Mouse (Mus musculus): ENCODE measurements around the gene Synpr. TPM values are rescaled to one million over a fixed set of nuclear protein-coding genes. Genes with fewer than 3 reads are reported as not detected.
A peak's percentile ranks its signal among the peaks of the same experiment; 100 is the strongest.
"Not testable (repeated sequence)": the region's sequence is repeated elsewhere in the genome, so short reads cannot be mapped to it uniquely, and the experiment has no call there.

Synpr gene
- 100 to 1,000 TPM; 122 to 125 TPM for total RNA-seq (2021)
- long read RNA-seq, transcript Synpr-202 (5 exons, 2,576 nt), result major isoform, 12 of 25 reads
- long read RNA-seq, partial matches to known transcripts, result 4 of 25 reads
- long read RNA-seq, other reads (novel, unspliced or antisense), result 9 of 25 reads

DNA sequence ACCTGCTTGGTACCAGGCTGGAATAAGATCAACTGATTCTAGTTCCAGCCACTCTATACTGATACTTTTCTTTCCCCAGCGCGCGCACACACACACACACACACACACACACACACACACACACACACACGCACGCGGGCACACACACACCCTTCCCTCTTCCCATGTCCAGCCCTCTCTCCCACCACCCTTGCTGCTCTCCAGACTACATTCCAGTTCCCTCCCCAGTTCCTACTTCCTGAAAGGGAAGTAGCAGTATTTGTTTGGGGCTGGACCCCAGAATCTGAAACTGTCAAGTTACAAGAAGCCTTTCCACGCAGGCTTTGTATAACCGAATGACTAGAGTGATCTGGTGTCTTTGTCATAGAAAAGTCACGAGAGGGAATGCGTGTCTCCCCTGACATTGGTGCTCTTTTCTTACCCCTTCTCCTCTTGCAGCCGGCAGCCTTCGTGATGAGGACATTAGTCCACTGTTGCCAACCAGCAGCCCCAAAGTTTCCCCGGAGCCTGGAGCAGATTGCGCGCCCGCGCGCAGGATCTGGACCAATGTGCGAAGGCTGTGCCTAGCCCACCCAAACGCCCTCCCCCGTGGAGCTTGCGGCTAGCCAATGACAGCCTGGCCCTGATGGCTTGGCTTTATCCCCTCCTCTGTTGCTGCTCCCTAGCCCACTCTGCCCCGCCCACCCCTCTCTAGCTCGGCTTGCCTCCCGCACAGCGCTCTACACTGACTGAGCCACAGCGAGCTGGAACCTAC lies at the start of gene Synpr:
TSS of gene Synpr (plus strand) at position 690 of the 754 bp plus-strand sequence.
- peak; percentile 77 to 84 for DNase-seq (ENCODE audit: low spot score in 2 of 2)

DNA sequence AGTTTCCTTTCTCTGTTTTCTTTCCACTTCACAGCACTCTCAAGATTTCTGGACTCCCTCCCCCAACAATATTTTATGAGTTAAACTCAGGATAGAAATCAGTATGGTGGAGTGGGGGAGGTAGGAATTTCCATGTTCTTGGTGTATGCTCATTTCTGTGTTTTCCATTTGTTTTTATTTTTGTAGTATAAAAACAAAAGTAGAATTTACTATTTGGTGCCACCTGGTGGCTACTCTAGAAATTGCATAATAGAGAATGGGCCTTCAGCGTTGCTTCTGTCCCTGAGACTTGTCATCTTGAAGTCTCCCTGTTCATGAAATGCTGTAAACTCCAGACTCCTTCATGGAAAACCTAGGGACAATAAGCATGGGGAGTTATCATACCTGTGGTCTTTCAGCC lies 47.7 kb upstream of the Synpr start:
- DNase-seq (ENCODE audit: low spot score in 2 of 2), result peak; percentile 33 to 43

DNA sequence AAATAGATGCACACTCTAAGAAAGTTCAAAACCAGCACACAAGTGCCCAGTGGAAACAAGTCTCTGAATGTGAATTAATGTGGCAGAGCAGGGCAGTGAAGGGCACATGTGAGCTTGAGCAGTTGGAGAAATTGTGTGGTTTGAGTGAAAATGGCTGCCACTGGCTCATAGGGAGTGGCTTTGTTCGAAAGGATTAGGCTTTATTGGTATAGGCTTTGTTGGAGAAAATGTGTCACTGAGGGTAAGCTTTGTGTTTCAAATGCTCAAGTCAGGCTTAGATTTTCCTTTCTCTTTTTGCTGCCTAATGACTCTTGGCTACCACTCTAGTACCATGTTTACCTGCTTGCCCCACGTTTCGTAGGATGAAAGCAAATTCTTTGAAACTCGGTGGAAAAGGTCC lies 37.1 kb upstream of the Synpr start:
- no peak for DNase-seq (ENCODE audit: low spot score in 2 of 2)

DNA sequence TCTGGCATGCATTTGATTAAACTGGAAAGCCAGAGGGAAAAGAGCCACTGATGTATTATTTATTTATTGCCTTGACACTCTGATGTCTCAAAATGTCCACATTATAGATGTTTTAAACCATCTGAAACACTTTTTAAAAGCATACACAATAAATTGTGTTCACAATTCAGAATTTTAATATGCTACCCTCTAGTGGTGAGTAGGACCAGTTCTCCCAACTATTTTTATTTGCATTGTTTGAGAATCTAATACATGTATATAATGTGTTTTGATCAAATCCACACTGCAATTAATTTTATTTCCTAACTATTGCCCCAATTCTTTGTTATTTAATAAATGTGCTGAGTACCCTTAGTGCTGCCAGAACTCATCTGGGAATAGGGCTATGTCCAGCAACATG lies 35.2 kb upstream of the Synpr start:
- DNase-seq (ENCODE audit: low spot score in 2 of 2), result no peak

DNA sequence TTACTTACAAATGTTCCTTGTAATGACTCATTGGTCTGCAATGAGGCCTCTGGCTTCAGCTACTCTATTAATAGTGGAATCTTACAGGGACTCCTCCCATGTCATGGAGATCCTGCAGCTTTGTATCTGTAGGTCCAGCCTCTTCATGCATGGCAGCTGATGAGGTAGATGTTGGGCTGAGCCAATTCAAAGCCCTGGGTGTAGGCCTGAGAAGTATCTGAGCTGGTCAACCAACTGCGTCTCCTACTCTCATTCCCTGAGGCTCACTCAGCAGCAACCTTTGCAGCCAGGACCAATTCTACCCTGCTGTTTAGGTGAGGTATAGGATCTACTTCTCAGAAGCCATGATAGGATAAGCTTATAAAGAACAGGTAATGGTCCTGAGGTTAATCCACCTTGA lies 32.0 kb upstream of the Synpr start:
- DNase-seq (ENCODE audit: low spot score in 2 of 2), result no peak

DNA sequence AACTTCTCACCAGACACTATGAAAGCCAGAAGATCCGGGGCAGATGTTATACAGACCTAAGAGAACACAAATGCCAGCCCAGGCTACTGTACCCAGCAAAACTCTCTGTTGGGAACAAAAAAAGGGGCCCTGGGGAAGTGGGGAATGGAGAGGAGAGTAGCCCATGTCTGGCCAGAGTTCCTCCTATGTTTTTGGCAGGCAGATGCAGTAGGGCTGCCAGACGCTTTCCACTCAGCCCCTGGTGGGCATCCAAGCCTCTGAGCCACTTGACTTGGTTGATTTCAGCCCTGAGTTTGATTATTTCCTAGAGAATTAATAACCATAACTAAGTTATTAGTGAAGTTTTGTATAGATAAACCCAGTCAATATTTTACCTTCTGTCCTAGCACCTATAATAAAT lies 29.8 kb upstream of the Synpr start:
- not testable (repeated sequence) for DNase-seq (ENCODE audit: low spot score in 2 of 2)

DNA sequence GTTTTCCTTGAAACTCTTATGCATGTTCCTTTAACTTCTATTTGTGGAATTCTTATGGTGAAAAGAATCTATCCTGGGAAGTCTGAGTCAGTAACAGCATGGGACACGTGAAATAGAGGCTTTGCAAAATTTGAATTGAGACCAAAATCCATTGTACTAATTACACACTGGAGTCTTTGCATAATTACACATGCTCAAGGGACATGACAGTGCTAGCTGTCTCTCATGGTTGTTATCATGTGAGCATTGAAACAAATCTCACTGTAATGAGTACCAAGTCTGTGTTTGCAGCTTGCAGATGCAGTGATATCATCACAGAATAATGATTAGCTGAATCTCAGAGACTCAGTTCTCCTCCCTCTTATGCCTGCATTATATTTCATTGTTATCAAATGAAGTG lies 22.2 kb upstream of the Synpr start:
- DNase-seq (ENCODE audit: low spot score in 2 of 2), result no peak

DNA sequence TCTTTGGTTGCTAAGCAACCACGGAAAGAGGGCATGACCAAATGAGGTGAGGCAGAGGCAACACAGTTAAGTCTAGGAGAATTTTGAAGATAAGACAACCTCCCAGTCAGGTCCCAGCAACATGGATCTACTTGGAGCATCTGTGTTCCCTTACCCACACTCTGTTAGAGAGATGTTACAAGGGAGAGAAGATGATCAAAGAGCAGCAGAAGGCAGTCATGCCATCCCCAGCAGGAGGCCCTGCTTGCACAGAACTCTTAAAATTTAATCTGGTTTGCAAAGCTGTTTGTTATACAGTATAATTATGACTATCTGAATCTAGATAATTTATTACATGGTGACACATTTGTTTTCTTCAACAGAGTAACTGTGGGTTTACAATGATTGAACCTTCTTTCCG lies 18.2 kb upstream of the Synpr start:
- DNase-seq (ENCODE audit: low spot score in 2 of 2), result peak in 1 of 2 experiments; percentile 13

DNA sequence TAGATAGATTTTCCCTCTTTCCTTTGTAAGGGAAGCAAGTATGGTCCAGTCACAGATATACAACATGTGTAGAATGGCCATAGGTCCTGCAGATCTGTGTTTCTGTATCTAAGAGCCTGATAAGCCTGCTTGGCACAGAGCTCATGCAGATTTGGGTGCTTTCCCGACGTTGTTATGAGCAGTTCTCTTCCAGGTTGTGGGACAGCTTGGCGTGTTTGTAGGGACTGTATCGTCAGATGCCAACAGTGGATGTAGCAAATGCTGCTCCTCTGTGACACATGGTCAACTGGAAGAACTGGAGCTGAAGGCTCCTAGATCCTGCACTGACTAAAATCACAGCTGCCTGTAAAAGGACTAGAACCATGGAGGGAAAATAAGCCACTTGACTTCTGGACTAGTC lies 17.4 kb upstream of the Synpr start:
- DNase-seq (ENCODE audit: low spot score in 2 of 2), result peak; percentile 48 to 52

DNA sequence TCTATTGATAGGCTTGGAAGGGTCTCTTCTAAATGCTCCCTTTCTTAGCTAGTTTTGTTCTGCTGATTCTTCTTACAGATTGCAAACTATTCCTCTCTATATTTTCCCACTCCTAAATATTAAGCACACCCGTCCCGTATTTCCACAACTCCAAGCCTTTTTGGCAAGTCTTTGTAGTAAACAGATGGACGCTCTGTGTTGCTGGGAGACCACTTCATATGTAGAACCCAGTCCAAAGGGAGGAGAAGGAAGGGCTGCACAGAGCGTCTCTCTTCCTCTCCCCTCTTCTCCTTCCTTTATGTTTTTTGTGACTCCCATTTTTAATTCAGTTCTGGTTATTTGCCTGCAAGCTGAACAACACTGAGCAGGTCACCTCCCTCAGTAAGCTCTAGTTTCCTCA lies 1.4 kb upstream of the Synpr start:
- DNase-seq (ENCODE audit: low spot score in 2 of 2), result no peak

DNA sequence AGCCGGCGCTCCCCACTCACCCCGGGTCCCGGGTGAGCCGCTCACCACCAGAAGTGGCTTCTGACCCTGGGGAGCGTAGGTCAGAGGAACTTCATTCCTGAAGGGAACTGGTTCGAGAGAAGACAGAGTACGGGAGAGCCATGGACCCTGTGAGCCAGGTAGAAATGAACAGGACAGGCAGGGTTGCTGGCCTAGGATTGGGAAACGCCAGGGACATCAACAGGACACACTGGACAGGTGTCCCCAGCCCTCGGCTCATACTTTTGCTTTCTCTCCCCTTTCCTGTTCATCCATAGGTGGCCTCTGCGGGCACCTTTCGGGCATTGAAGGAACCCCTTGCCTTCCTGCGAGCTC lies 242 bp downstream of the Synpr start:
- DNase-seq (ENCODE audit: low spot score in 2 of 2), result no peak

DNA sequence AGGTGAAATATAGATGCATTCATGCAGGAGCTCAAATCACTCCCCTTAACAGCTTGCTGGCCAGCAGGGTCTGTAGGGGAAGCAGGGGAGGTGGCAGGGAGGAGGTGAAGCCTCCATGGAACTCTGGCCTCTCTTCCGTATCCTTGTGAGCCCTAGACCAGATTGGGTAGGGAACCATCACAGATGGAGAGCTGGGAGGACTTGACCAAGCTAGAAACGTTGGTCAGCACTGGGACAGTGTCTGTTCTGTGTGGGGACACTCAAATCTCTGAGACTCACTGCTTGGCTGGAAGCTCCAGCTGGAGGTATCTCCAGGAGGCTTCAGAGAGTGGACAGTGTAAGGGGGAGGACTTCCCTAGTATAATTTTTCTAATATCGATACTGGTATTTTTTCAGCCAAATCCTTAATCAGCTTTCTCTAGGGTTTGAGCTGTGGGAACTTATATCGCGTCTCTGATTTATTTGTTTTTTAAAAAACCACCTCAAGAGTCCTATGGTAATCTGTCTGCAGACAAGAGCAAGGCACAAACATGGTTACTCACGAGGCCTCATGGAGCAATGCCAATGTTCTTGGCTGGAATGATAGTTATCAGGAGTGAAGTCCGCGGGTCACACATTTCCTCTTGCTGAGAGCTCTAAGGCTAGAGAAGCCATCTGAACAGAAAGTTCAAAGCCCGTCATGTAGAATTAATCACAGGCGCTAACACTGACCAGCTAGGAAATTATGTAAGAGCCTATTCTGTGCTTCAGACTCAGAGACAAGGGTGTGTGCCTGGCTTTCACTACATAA lies 956 bp downstream of the Synpr start:
- no peak for DNase-seq (ENCODE audit: low spot score in 2 of 2)

DNA sequence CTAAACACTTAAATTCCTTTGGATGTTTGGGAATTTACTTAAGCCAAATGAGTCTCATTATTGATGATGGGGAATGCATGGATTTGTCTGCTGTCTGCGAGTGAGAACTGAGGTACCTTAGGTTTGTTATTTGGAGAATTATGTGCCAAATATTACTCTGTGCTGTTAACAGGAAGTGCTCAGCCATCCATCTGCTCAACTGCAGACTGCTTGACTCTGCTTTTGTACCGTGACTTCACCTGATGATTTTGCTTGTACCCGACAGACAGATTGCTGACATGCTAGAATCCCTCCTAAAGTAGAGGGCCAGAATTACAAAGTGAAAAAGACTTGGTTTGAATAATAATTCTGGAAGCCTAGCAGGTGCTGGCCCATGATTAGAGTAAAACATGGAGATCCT lies 9.6 kb downstream of the Synpr start:
- DNase-seq (ENCODE audit: low spot score in 2 of 2), result no peak

DNA sequence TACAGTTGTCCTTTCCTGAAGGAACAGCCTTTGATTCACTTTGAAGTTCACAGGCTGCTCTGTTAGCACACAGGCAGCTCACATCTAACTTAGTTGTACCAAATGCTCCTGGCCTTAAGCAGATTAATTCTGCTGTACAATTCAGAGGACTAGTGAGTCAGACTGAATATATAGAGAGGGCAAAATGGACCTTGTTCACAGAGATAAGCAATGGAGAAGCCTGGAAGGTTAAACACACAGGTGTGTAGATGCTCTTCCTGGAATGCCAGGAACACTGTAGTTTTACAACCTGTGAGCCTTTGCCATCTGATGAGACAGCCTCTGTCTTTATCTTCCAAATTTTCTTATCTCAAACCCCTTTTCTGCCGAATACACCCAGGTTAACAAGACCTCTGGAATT lies 29.7 kb downstream of the Synpr start:
- no peak for DNase-seq (ENCODE audit: low spot score in 2 of 2)

DNA sequence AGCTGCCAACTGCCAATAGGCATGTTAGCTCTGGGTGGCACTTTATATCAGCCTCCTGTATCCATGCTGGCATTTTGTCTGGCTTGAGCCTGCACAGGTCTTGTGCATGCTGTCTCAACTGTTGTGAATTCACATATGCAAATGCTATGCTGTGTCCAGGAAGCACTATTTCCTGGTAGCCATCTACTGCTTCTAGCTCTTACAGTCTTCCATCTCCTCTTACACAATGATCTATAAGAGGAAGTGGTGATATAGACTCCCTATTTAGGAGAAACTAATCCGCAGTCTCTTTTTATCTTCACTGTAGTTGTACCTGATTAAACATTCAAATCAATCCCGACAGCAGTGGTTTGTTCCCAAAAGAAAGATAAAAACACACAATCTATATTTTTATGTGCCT lies 43.9 kb downstream of the Synpr start:
- no peak for DNase-seq (ENCODE audit: low spot score in 2 of 2)

DNA sequence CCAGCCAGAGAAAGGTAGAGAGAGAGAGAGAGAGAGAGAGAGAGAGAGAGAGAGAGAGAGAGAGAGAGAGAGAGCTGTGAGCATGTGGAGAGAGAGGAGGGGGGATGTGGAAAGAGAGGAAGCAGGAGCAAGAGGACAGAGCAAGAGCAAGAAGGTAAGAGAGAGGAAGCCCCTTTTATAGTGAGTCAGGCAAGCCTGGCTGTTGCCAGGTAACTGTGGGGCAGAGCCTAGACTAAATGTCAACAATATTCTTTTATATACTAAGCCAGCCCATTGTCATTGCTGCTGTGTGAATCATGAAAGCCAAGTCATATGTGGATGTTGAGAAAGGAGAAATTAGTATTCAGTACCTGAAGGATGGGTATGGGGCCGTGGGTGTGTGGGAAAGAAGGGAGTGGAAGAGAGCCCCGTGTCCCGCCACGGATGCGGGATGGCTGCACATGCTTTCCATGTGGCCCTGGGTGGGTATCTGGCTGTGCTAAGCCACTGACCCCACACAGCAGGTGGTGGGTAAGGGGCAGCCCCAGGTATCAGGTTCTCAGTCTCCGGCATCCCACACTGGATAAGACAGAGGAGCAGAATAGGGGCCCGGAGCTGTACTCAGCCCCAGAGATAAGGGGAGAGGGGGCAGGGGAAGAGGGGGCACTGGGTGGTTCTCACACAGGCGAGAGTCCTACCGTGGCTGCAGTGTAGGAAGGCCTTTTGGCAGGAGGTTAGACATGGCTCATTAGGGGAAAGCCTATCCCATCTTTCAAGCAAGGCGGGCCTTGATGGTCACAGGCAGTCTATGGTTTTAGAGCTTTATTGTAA lies 48.1 kb downstream of the Synpr start:
- no peak for DNase-seq (ENCODE audit: low spot score in 2 of 2)

DNA sequence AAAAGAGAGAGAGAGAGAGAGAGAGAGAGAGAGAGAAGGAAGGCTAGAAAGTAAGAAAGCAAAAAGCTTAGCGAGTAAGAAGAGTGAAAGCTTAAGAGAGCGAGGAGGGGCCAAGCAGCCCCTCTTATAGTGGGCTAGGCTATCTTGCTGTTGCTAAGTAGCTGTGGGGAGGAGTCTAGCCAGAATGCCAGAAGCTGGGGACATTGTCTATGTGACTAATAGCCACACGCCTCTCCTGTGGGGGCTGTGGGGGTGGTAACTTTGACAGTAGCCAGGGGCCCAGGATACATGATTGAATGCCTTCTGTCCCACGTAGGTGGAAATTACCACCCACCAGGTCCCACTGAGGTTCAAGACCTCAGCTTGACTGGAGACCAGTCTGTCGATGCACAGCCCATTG lies 48.8 kb downstream of the Synpr start:
- DNase-seq (ENCODE audit: low spot score in 2 of 2), result no peak

DNA sequence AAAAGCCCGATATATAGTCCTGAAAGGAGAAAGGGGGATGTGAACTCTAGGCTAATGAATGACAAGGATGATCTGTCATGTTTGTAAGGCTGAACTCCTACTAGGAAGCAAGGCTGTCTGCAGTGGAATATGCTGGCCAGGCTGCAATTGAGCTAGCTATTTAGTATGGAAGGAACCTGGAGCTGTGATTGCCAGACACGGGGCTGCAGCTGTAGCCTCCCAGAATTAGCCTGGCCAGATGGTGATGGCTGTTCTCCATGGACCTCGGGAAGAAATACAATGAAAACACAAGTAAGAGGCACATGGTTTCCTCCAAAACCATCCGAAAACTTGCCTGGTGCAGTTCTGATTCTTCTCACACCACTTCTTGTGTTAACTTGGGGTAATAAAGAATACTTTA lies 51.6 kb downstream of the Synpr start:
- DNase-seq (ENCODE audit: low spot score in 2 of 2), result no peak

DNA sequence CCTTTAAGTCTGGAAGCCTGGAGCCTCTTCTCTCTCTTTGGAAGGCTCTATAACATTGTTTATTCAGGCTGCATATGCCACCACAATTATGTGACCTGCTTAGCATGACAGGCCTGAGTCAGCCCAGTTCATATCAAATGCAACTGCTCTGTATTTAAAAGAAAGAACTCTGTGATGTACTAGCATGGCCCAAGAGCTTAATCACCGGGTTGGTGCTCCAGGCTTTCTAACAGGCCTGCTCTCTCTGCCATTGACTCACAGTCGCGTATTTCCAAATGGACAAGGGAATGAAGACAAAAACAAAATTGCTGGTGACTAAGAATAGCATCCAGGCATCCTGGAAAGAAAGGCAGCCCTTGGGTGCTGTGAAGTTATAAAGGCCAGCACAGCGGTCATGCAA lies 56.1 kb downstream of the Synpr start:
- DNase-seq (ENCODE audit: low spot score in 2 of 2), result no peak

DNA sequence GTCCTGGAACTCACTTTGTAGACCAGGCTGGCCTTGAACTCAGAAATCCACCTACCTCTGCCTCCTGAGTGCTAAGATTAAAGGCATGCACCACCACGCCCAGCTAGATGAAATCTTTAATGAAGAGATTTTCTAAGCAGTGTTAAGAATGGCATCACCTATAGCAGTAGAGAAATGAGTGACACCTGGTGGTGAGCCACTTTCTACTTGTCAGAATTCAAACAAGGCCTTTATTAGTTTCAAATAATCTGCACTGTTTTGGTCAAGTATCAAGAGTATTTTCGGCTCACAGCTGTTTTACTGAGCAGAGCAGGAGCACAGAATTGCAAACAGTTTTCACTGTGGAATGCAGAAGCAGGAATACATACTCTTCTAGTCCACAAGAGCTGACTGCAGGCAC lies 59.7 kb downstream of the Synpr start:
- no peak for DNase-seq (ENCODE audit: low spot score in 2 of 2)

DNA sequence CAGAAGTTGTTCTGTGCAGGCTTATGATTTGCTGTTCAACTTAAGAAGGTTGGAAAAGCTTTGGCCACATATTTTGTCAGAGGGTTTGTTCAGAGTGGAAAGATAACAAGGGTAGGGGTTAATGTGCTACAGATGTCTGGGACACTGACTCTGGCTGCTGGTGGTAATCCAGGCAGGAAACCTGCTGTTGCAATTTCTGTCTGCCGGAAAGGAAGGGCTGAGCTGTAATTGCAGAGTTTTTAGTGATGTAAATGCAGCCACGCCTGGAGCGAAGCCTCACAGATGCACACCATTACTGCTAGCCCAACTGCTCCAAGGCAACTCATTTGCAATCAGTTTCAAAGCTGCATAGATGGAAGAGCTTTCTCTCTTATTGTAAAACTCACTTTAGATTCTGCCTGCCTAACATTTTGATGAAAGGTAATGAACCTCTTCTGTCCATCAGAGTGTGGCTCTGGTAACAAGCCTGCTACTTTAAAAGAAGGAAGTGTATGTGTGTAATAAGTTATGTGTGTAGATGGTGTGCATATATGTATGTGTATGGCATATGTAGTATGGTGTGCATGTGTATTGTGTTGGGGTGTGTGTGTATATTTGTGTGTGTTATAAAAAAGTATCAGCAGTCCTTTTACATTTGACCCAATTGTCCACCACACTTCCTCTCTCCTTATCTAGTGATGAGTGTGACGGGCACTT lies 64.7 kb downstream of the Synpr start:
- DNase-seq (ENCODE audit: low spot score in 2 of 2), result no peak
